Mouse (Mus musculus): ENCODE results near the gene Aif1l. TPM values are rescaled to one million over a fixed set of nuclear protein-coding genes. Genes with fewer than 3 reads are reported as not detected.

Aif1l gene
- polyA plus RNA-seq, 1 experiment from 2014 or later: 12.6 TPM

DNA sequence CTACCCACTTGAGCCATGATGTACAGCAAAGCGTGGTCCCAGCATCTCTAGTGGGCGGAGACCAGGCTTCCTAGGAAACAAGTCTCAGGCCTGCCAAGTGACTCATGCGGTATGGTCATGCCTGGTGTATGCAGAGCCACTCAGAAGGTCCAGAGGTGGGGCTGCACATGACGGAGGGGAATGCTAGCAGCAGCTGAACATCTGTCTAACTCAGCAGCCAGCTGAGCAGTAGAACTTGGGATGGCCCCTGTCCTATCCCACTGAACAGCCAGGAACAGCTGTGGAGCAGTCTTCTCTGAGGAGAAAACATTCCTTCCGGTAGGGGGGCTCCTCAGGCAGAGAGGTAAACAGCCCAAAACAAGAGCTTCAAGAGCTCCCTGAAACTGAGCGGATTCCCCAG lies 1.5 kb upstream of the Aif1l start:
- no peaks in the 10 kb centered on the region for H3K36me3 ChIP-seq (ENCODE audit: insufficient read depth, low read length)
- no peak overlapping the region for H3K27ac ChIP-seq (ENCODE audit: low read length)
- no peak for TF ChIP-seq EP300 (IDR thresholded peaks at IDR 0.05)
- no peak for TF ChIP-seq CTCF (IDR thresholded peaks at IDR 0.05)
- peak; percentile 59 for ATAC-seq
- WGBS: 59% methylated on average over 6 of the region's 6 CpGs
- H3K9me3 ChIP-seq (ENCODE audit: low read length): no peaks in the 10 kb centered on the region
- H3K9ac ChIP-seq (replicated peaks; ENCODE audit: low read depth): no peak overlapping the region
- no peak overlapping the region for H3K4me2 ChIP-seq (replicated peaks; ENCODE audit: low read depth, low read length)
- DNase-seq (ENCODE audit: low spot score): peak; percentile 48
- no peak overlapping the region for H3K4me3 ChIP-seq (ENCODE audit: low read depth, low read length)
- H3K27me3 ChIP-seq (replicated peaks; ENCODE audit: insufficient read depth, low read length): no peaks in the 10 kb centered on the region
- H3K4me1 ChIP-seq (ENCODE audit: insufficient read depth, low read depth, low read length): peaks cover 4% of the 10 kb centered on the region

DNA sequence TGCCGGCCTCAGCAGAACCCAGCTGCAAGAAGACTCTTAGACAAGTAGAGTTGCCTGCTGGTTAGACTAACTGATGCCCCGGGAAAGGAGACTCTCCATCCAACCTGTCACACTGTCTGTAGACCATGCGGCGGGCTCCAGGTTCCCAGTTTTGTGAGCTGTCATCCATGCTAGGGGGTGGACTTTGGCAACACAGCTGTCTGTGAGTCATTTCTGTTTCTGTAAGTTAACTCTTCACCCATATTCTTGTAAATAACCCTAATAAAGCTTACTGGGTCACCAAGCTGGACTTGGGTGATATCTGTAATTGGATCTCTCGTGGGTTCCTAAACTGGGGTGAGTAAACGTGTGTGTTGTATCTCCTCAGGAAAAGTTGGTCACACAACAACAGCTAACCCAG lies 1.1 kb upstream of the Aif1l start:
- Histone ChIP-seq H3K27me3 (replicated peaks; ENCODE audit: insufficient read depth, low read length) (no peaks in the 10 kb centered on the region), H3K27ac (ENCODE audit: low read length) (no peak overlapping the region), H3K9me3 (ENCODE audit: low read length) (no peaks in the 10 kb centered on the region), H3K4me2 (replicated peaks; ENCODE audit: low read depth, low read length) (no peak overlapping the region), H3K4me1 (ENCODE audit: insufficient read depth, low read depth, low read length) (peaks cover 4% of the 10 kb centered on the region), H3K36me3 (ENCODE audit: insufficient read depth, low read length) (no peaks in the 10 kb centered on the region), H3K9ac (replicated peaks; ENCODE audit: low read depth) (no peak overlapping the region), H3K4me3 (ENCODE audit: low read depth, low read length) (no peak overlapping the region)
- TF ChIP-seq EP300 (IDR thresholded peaks at IDR 0.05) (no peak), CTCF (IDR thresholded peaks at IDR 0.05) (no peak)
- DNase-seq (ENCODE audit: low spot score) (no peak), ATAC-seq (no peak)
- WGBS: 69% methylated on average over 6 of the region's 6 CpGs

DNA sequence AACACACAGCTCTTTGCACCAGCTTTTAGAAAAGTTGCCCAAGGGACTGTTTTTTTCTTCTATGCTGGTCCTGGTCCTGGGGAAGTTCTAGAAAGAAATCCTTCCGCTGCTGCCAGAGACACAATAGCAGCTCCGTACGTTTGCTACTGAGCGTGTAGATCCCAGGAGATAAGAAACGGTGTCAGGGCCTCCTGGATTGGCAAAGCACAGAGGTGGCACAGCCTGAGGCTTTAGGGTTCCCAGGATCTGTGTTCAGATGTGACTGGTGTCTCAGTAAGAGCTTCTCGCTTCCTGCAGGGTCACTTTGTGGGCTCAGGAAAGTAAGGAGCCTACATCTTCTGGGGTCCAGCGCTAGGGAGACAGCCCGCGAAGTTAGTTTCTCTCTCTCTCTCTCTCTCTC lies 1.0 kb downstream of the Aif1l start:
- peaks cover 4% of the 10 kb centered on the region for H3K4me1 ChIP-seq (ENCODE audit: insufficient read depth, low read depth, low read length)
- H3K9ac ChIP-seq (replicated peaks; ENCODE audit: low read depth): no peak overlapping the region
- TF ChIP-seq EP300 (IDR thresholded peaks at IDR 0.05) (no peak), CTCF (IDR thresholded peaks at IDR 0.05) (no peak)
- peak overlapping the region; percentile 51 for H3K4me3 ChIP-seq (ENCODE audit: low read depth, low read length)
- H3K4me2 ChIP-seq (replicated peaks; ENCODE audit: low read depth, low read length): peak overlapping the region; percentile 95
- H3K9me3 ChIP-seq (ENCODE audit: low read length): no peaks in the 10 kb centered on the region
- 34% methylated on average over 9 of the region's 9 CpGs for WGBS
- DNase-seq (ENCODE audit: low spot score): no peak
- H3K36me3 ChIP-seq (ENCODE audit: insufficient read depth, low read length): no peaks in the 10 kb centered on the region
- ATAC-seq: no peak
- no peak overlapping the region for H3K27ac ChIP-seq (ENCODE audit: low read length)
- no peaks in the 10 kb centered on the region for H3K27me3 ChIP-seq (replicated peaks; ENCODE audit: insufficient read depth, low read length)

DNA sequence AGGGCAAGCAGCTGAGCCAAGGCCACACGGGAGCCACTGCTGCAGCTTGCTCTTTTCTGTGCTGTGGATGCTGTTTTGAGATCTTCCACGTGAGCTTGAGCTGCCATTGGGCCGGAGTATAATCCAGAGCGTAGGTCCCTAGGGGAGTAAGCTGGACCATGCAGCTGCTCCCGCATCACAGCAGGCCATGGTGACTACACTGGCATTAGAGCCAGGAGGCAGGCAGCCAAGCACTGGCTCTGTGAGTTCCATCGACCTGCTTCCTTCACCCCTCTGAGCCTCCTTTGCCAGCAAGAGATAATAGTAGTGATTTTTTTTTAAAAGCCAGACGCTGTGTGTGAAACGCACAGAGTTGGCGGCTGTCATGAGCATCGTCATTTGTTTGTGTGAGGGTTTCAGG lies 2.3 kb downstream of the Aif1l start:
- 86% methylated on average over 10 of the region's 10 CpGs for WGBS
- no peak for DNase-seq (ENCODE audit: low spot score)
- no peaks in the 10 kb centered on the region for H3K36me3 ChIP-seq (ENCODE audit: insufficient read depth, low read length)
- H3K27ac ChIP-seq (ENCODE audit: low read length): no peak overlapping the region
- H3K4me2 ChIP-seq (replicated peaks; ENCODE audit: low read depth, low read length): no peak overlapping the region
- no peak overlapping the region for H3K9ac ChIP-seq (replicated peaks; ENCODE audit: low read depth)
- TF ChIP-seq CTCF (IDR thresholded peaks at IDR 0.05): no peak
- no peak overlapping the region for H3K4me3 ChIP-seq (ENCODE audit: low read depth, low read length)
- no peak for ATAC-seq
- no peaks in the 10 kb centered on the region for H3K9me3 ChIP-seq (ENCODE audit: low read length)
- peaks cover 4% of the 10 kb centered on the region for H3K4me1 ChIP-seq (ENCODE audit: insufficient read depth, low read depth, low read length)
- no peaks in the 10 kb centered on the region for H3K27me3 ChIP-seq (replicated peaks; ENCODE audit: insufficient read depth, low read length)

DNA sequence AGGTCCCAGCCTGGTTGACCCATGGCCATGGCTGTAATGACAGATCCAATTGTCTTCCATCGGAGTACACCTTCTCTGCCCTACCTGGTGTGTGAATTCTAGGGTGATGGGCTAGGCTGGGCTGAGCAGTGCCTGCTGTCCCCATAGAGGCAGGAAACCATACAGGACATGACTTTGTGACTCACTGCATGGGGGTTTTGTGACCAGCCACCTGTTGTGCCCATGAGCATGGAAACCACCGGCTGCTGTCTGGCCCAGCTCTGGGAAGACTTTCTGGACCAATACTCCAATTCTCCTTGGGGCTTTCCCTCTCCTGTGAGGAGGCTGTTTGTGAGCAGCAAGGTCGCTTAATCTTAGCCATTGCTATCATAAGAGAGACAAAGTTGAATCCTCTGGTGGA lies 2.8 kb downstream of the Aif1l start:
- TF ChIP-seq EP300 (IDR thresholded peaks at IDR 0.05) (no peak), CTCF (IDR thresholded peaks at IDR 0.05) (no peak)
- no peak overlapping the region for H3K9ac ChIP-seq (replicated peaks; ENCODE audit: low read depth)
- H3K4me3 ChIP-seq (ENCODE audit: low read depth, low read length): no peak overlapping the region
- H3K4me1 ChIP-seq (ENCODE audit: insufficient read depth, low read depth, low read length): peaks cover 4% of the 10 kb centered on the region
- WGBS: 84% methylated on average over 3 of the region's 3 CpGs
- no peak overlapping the region for H3K27ac ChIP-seq (ENCODE audit: low read length)
- DNase-seq (ENCODE audit: low spot score) (no peak), ATAC-seq (no peak)
- H3K9me3 ChIP-seq (ENCODE audit: low read length): no peaks in the 10 kb centered on the region
- H3K27me3 ChIP-seq (replicated peaks; ENCODE audit: insufficient read depth, low read length): no peaks in the 10 kb centered on the region
- no peaks in the 10 kb centered on the region for H3K36me3 ChIP-seq (ENCODE audit: insufficient read depth, low read length)
- no peak overlapping the region for H3K4me2 ChIP-seq (replicated peaks; ENCODE audit: low read depth, low read length)

DNA sequence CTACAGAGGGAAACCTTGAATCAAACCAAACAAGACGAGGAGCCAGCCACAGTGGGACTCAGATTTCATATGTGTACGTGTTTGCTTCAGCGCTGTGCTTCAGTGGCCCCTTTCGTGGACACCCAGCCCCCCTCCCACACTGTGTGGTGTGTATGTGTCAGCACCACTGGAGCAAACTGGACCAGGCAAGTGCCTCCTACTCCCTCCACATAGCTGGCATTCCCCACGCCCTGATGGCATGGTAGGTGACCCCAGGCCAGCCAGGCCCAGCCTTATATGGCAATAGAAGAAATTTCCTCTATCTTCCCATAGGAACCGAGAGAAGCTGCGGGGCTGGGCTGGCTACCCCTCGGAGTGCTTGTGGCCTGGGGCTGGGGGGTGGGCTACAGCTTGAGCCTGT lies 3.7 kb downstream of the Aif1l start:
- no peaks in the 10 kb centered on the region for H3K9me3 ChIP-seq (ENCODE audit: low read length)
- TF ChIP-seq CTCF (IDR thresholded peaks at IDR 0.05) (no peak), EP300 (IDR thresholded peaks at IDR 0.05) (no peak)
- ATAC-seq (0 out of 2 replicates have a peak, but pooled peaks have one; percentile 32), DNase-seq (ENCODE audit: low spot score) (no peak)
- H3K4me2 ChIP-seq (replicated peaks; ENCODE audit: low read depth, low read length): no peak overlapping the region
- no peak overlapping the region for H3K9ac ChIP-seq (replicated peaks; ENCODE audit: low read depth)
- H3K4me1 ChIP-seq (ENCODE audit: insufficient read depth, low read depth, low read length): peaks cover 4% of the 10 kb centered on the region
- no peak overlapping the region for H3K4me3 ChIP-seq (ENCODE audit: low read depth, low read length)
- H3K27ac ChIP-seq (ENCODE audit: low read length): no peak overlapping the region
- H3K36me3 ChIP-seq (ENCODE audit: insufficient read depth, low read length): no peaks in the 10 kb centered on the region
- WGBS: 55% methylated on average over 8 of the region's 8 CpGs
- H3K27me3 ChIP-seq (replicated peaks; ENCODE audit: insufficient read depth, low read length): no peaks in the 10 kb centered on the region

DNA sequence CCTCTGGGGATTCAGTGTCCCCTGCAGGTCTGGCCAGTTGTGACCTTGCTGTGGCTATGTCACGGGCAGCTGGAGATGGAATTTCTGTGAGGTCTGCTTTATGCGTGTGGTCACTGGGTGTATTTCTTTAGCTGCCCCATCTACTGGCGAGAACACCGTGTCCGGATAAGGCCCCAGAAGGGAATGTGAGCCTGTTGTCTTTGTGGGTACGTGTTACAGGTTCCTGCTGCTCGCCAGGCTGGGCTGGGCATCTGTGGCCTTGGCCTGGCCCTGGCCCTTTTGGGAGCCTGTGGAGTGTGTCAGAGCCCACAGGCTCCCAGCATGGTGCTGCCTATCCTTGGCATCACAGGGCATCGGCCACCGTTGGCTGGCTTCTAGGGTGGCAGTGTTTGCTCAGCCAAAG lies 4.8 kb downstream of the Aif1l start:
- no peaks in the 10 kb centered on the region for H3K36me3 ChIP-seq (ENCODE audit: insufficient read depth, low read length)
- ATAC-seq: no peak
- no peak for TF ChIP-seq CTCF (IDR thresholded peaks at IDR 0.05)
- no peak for TF ChIP-seq EP300 (IDR thresholded peaks at IDR 0.05)
- no peak overlapping the region for H3K4me3 ChIP-seq (ENCODE audit: low read depth, low read length)
- H3K9me3 ChIP-seq (ENCODE audit: low read length): no peaks in the 10 kb centered on the region
- 83% methylated on average over 9 of the region's 9 CpGs for WGBS
- H3K4me2 ChIP-seq (replicated peaks; ENCODE audit: low read depth, low read length): no peak overlapping the region
- no peak for DNase-seq (ENCODE audit: low spot score)
- H3K27ac ChIP-seq (ENCODE audit: low read length): no peak overlapping the region
- H3K9ac ChIP-seq (replicated peaks; ENCODE audit: low read depth): no peak overlapping the region
- H3K27me3 ChIP-seq (replicated peaks; ENCODE audit: insufficient read depth, low read length): no peaks in the 10 kb centered on the region
- H3K4me1 ChIP-seq (ENCODE audit: insufficient read depth, low read depth, low read length): peaks cover 4% of the 10 kb centered on the region

Data from lung, postnatal 0 days (tissue).